Mouse (Mus musculus) MEL (cell line): ENCODE results near the gene Prm1.

Experiments used
- CHD2 ChIP-seq: IDR thresholded peaks from 2 replicates; pipeline ENCODE4 v1.6.1; 2011; ENCODE audit warnings: low read length, improper control_type of control experiment
- CTCF ChIP-seq, 3 experiments: IDR thresholded peaks in 2 of 3; conservative IDR thresholded peaks in 1 of 3; 2 replicates each; pipeline ENCODE4 v1.5.1; 2011 to 2012; ENCODE audit warnings: low read length in 3 of 3, low read depth in 2 of 3, mild to moderate bottlenecking in 2 of 3, improper control_type of control experiment in 1 of 3, inconsistent platforms in 1 of 3, mixed read lengths in 1 of 3, moderate library complexity in 1 of 3; ENCODE audit not compliant: control insufficient read depth in 1 of 3, insufficient read depth in 1 of 3, poor library complexity in 1 of 3, severe bottlenecking in 1 of 3
- E2F4 ChIP-seq: IDR thresholded peaks from 2 replicates; pipeline ENCODE4 v1.6.1; 2011; ENCODE audit warnings: low read depth, low read length, improper control_type of control experiment, borderline replicate concordance
- EP300 ChIP-seq, 2 experiments: IDR thresholded peaks; 2 replicates each; pipeline ENCODE4 v1.6.1; 2011; ENCODE audit warnings: improper control_type of control experiment in 2 of 2, low read length in 2 of 2, low read depth in 1 of 2, mild to moderate bottlenecking in 1 of 2
- MAX ChIP-seq: IDR thresholded peaks from 2 replicates; pipeline ENCODE4 v1.6.1; 2011; ENCODE audit warnings: low read length, improper control_type of control experiment
- POLR2A ChIP-seq, 2 experiments: IDR thresholded peaks; 2 replicates each; pipeline ENCODE4 v1.6.1; 2011 to 2012; ENCODE audit warnings: low read length in 2 of 2, mild to moderate bottlenecking in 2 of 2, control low read depth in 1 of 2, improper control_type of control experiment in 1 of 2, low read depth in 1 of 2, moderate library complexity in 1 of 2; ENCODE audit not compliant: control insufficient read depth in 1 of 2, insufficient read depth in 1 of 2, poor library complexity in 1 of 2
- RCOR1 ChIP-seq: IDR thresholded peaks from 2 replicates; pipeline ENCODE4 v1.6.1; 2012; ENCODE audit warnings: low read depth, mild to moderate bottlenecking, inconsistent platforms, low read length, improper control_type of control experiment
- TAL1 ChIP-seq: IDR thresholded peaks from 2 replicates; pipeline ENCODE4 v1.6.1; 2012; ENCODE audit warnings: mild to moderate bottlenecking, inconsistent platforms, low read length, moderate library complexity, mixed read lengths
- USF1 ChIP-seq: IDR thresholded peaks from 2 replicates; pipeline ENCODE4 v1.6.1; 2014; ENCODE audit warnings: low read depth, mild to moderate bottlenecking, inconsistent platforms, low read length, improper control_type of control experiment, moderate library complexity
- ZKSCAN1 ChIP-seq: IDR thresholded peaks from 2 replicates; pipeline ENCODE4 v1.6.1; 2012; ENCODE audit warnings: low read depth, mild to moderate bottlenecking, inconsistent platforms, low read length, improper control_type of control experiment, moderate library complexity
- ZNF384 ChIP-seq: IDR thresholded peaks from 2 replicates; pipeline ENCODE4 v1.6.1; 2012; ENCODE audit warnings: low read depth, mild to moderate bottlenecking, inconsistent platforms, low read length, improper control_type of control experiment

DNA sequence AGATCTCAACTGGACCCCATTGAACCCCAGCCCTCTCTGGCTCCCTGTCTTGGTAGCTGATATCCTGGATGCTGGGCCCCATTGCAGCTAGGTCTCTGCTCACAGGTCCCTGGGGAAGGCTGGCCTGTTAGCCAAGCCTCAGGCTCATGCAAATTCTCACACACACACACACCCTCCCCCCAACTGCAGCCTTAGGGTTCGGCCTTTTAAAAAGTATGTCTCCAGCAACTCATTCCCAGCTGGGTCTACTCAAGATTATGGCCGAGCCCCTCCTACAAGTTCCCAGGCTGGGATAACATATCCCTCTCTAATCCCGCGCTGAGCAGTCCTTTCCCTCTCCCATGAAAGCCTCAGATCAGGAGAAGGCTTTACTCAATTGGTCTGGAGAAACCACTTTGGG is 15.7 kb upstream of the Prm1 start:
- TF ChIP-seq CTCF (IDR thresholded peaks at IDR 0.05 in 2 of 3, conservative IDR thresholded peaks at IDR 0.05 in 1 of 3; ENCODE audit: control insufficient read depth in 1 of 3, insufficient read depth in 1 of 3, low read depth in 2 of 3, low read length in 3 of 3, poor library complexity in 1 of 3, severe bottlenecking in 1 of 3): no peak
- TF ChIP-seq RCOR1: no peak
- TF ChIP-seq ZNF384: no peak
- TF ChIP-seq POLR2A (IDR thresholded peaks at IDR 0.05; ENCODE audit: control insufficient read depth in 1 of 2, insufficient read depth in 1 of 2, low read depth in 1 of 2, low read length in 2 of 2, poor library complexity in 1 of 2): no peak
- no peak for TF ChIP-seq ZKSCAN1
- TF ChIP-seq E2F4: no peak
- TF ChIP-seq CHD2: no peak
- TF ChIP-seq USF1: no peak
- TF ChIP-seq MAX: no peak
- no peak for TF ChIP-seq EP300 (IDR thresholded peaks at IDR 0.05; ENCODE audit: low read depth in 1 of 2, low read length in 2 of 2)
- TF ChIP-seq TAL1: no peak
